Comparison of ENCODE assay signal across 13 mouse cellular contexts in the genomic region with DNA sequence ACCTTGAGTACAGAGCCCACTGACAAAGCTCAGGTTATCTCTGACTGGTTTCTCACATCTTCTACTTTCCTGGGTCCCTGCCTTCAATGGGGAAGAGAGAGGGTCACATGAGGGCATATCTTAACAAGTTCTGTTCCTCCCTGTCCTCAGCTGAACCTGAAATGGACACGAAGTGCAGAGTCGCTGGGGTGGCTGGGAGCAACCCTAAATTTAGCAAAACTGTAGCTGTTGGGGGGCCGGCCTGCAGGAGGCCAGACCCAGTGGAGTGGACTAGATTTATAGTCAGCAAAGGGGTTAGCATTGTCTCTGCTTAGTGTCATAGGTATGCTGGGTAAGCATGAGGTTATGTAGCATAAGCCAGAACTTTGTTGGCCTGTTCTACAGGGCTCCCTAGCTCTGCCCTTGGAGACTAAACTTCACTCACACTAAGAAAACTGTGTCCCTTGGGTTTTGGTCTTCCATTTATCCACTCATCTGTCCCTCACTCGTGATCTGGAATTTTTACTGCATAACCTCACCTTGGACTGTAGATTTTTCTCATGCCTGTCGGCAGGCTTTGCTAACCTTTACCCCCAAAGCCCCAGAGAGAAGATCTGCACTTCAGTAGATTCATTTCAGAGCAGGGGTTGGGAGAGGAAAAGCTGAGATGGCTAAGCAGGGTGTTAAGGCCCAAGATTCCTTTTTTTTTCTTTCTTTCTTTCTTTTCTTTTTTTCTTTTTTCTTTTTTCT. TPM values are rescaled to one million over a fixed set of nuclear protein-coding genes. Genes with fewer than 3 reads are reported as not detected.
DNase-seq lines count a peak whose midpoint lies in the region; ATAC-seq and TF ChIP-seq lines count a peak whose summit lies in the region.
"Had no signal": no experiment of that assay in that cellular context is flagged by ENCODE, and none has a peak within 500 bp of the region (broad histone marks: within the 10 kb centered on the region; RNA-seq: fewer than 3 reads in every experiment).

No protein-coding gene starts in this region.

- no peaks in the 10 kb centered on the region for H3K9me3 ChIP-seq in kidney, embryonic 14.5 days (ENCODE audit: control insufficient read depth, low read length)
- no peaks in the 10 kb centered on the region for H3K9me3 ChIP-seq in MEL (replicated peaks; ENCODE audit: insufficient read depth, low read length)
- H3K9me3 ChIP-seq in intestine, postnatal 0 days (ENCODE audit: control insufficient read depth), result no peaks in the 10 kb centered on the region
- H3K9me3 ChIP-seq: forebrain, embryonic 15.5 days; limb, embryonic 12.5 days; lung, embryonic 15.5 days; midbrain, embryonic 10.5 days had no signal

- 0 out of 4 replicates have a peak, but pooled peaks of 1 of the 2 experiments have one; percentile 25 for TF ChIP-seq POLR2A in MEL (IDR thresholded peaks at IDR 0.05; ENCODE audit: control insufficient read depth in 1 of 2, insufficient read depth in 1 of 2, low read depth in 1 of 2, low read length in 2 of 2, poor library complexity in 1 of 2)

- H3K4me3 ChIP-seq in kidney, embryonic 14.5 days (ENCODE audit: low read length), result no peak overlapping the region
- H3K4me3 ChIP-seq in MEL (ENCODE audit: control insufficient read depth in 1 of 2, insufficient read depth in 1 of 2, low read depth in 2 of 2, low read length in 2 of 2), result no peak overlapping the region; a peak in 1 of 4 replicates
- no peak overlapping the region for H3K4me3 ChIP-seq in intestine, postnatal 0 days (ENCODE audit: low read depth, low read length)
- H3K4me3 ChIP-seq: forebrain, embryonic 15.5 days; limb, embryonic 12.5 days; lung, embryonic 15.5 days; midbrain, embryonic 10.5 days had no signal

- no peak overlapping the region for H3K27ac ChIP-seq in kidney, embryonic 14.5 days (ENCODE audit: low read depth, low read length)
- H3K27ac ChIP-seq in MEL (ENCODE audit: control insufficient read depth, low read depth, low read length), result peak overlapping the region; percentile 34
- peak overlapping the region; percentile 31 for H3K27ac ChIP-seq in intestine, postnatal 0 days (ENCODE audit: low read depth, low read length)
- H3K27ac ChIP-seq: forebrain, embryonic 15.5 days; limb, embryonic 12.5 days; lung, embryonic 15.5 days; midbrain, embryonic 10.5 days had no signal

- TF ChIP-seq RAD21 in MEL (IDR thresholded peaks at IDR 0.05; ENCODE audit: low read depth, low read length), result no peak

- intact Hi-C loops in gastrocnemius, postnatal 14 days (cut with DNase I; ENCODE audit: low total_unique reads), result no loop called here

- 60% methylated on average over 5 of the region's 5 CpGs for WGBS in kidney, embryonic 14.5 days
- 46% methylated on average over 5 of the region's 5 CpGs for WGBS in intestine, postnatal 0 days

- H3K79me2 ChIP-seq in MEL (ENCODE audit: control insufficient read depth, insufficient read depth, low read length, poor library complexity), result no peaks in the 10 kb centered on the region

- TF ChIP-seq CTCF in MEL (IDR thresholded peaks at IDR 0.05 in 2 of 3, conservative IDR thresholded peaks at IDR 0.05 in 1 of 3; ENCODE audit: control insufficient read depth in 1 of 3, insufficient read depth in 1 of 3, low read depth in 2 of 3, low read length in 3 of 3, poor library complexity in 1 of 3, severe bottlenecking in 1 of 3), result no peak
- no peak for TF ChIP-seq CTCF in intestine, postnatal 0 days (IDR thresholded peaks at IDR 0.05; ENCODE audit: low read depth)

- H3K27me3 ChIP-seq in kidney, embryonic 14.5 days (ENCODE audit: control insufficient read depth, insufficient read depth, low read length), result no peaks in the 10 kb centered on the region
- no peaks in the 10 kb centered on the region for H3K27me3 ChIP-seq in MEL (ENCODE audit: control insufficient read depth in 1 of 2, insufficient read depth in 2 of 2, low read length in 2 of 2)
- no peaks in the 10 kb centered on the region for H3K27me3 ChIP-seq in intestine, postnatal 0 days (replicated peaks; ENCODE audit: control insufficient read depth, insufficient read depth, low read length)
- H3K27me3 ChIP-seq: forebrain, embryonic 15.5 days; limb, embryonic 12.5 days; lung, embryonic 15.5 days had no signal

- no peaks in the 10 kb centered on the region for H3K4me1 ChIP-seq in kidney, embryonic 14.5 days (ENCODE audit: control insufficient read depth, insufficient read depth, low read length)
- peaks cover 33 to 47% of the 10 kb centered on the region in 2 experiments for H3K4me1 ChIP-seq in MEL (ENCODE audit: control insufficient read depth in 1 of 2, insufficient read depth in 2 of 2, low read length in 2 of 2)
- H3K4me1 ChIP-seq in intestine, postnatal 0 days (replicated peaks; ENCODE audit: control insufficient read depth, insufficient read depth, low read length), result peaks cover 6% of the 10 kb centered on the region
- H3K4me1 ChIP-seq: forebrain, embryonic 15.5 days; limb, embryonic 12.5 days; lung, embryonic 15.5 days; midbrain, embryonic 10.5 days had no signal

- peak; percentile 40 to 72 for DNase-seq in kidney, adult 8-10 months
- DNase-seq in MEL (ENCODE audit: low read depth, low spot score), result peak; percentile 73
- peak; percentile 19 for DNase-seq in gastrocnemius, postnatal 14 days
- no peak for DNase-seq in thymus, adult 18-20 months
- no peak for DNase-seq in frontal cortex, postnatal 25 days (ENCODE audit: low spot score in 2 of 2)
- DNase-seq: adrenal gland, postnatal 36 days; cerebellum, adult 11 months had no signal

- H3K36me3 ChIP-seq in kidney, embryonic 14.5 days (ENCODE audit: control insufficient read depth, insufficient read depth, low read length), result no peaks in the 10 kb centered on the region
- peaks cover 0 to 50% of the 10 kb centered on the region in 2 experiments; a peak in 2 of 4 replicates for H3K36me3 ChIP-seq in MEL (ENCODE audit: control insufficient read depth in 1 of 2, insufficient read depth in 2 of 2, low read length in 2 of 2)
- H3K36me3 ChIP-seq in intestine, postnatal 0 days (ENCODE audit: control insufficient read depth, insufficient read depth), result no peaks in the 10 kb centered on the region
- H3K36me3 ChIP-seq: forebrain, embryonic 15.5 days; limb, embryonic 12.5 days; lung, embryonic 15.5 days; midbrain, embryonic 10.5 days had no signal

- TF ChIP-seq EP300 in MEL (IDR thresholded peaks at IDR 0.05; ENCODE audit: low read depth in 1 of 2, low read length in 2 of 2), result peak; percentile 44 to 81; a peak in 3 of 4 replicates

- H3K4me2 ChIP-seq in kidney, embryonic 14.5 days (replicated peaks; ENCODE audit: low read depth, low read length), result no peak overlapping the region
- no peak overlapping the region for H3K4me2 ChIP-seq in intestine, postnatal 0 days (replicated peaks; ENCODE audit: low read depth)
- H3K4me2 ChIP-seq: forebrain, embryonic 15.5 days; limb, embryonic 12.5 days; lung, embryonic 15.5 days had no signal

- no peak for ATAC-seq in kidney, embryonic 14.5 days (ENCODE audit: low FRiP score, low TSS enrichment)
- ATAC-seq in intestine, postnatal 0 days, result peak; percentile 68
- ATAC-seq: forebrain, embryonic 15.5 days had no signal

- no peak overlapping the region for H3K9ac ChIP-seq in kidney, embryonic 14.5 days (ENCODE audit: low read depth, low read length)
- peak overlapping the region; percentile 13 for H3K9ac ChIP-seq in MEL (ENCODE audit: control insufficient read depth, low read depth, low read length, poor library complexity, severe bottlenecking)
- 0 out of 2 replicates have a peak overlapping the region, but pooled peaks have one; percentile 4 for H3K9ac ChIP-seq in intestine, postnatal 0 days (ENCODE audit: low read depth, low read length)
- H3K9ac ChIP-seq: forebrain, embryonic 15.5 days; limb, embryonic 12.5 days; lung, embryonic 15.5 days had no signal

TF ChIP-seq in MEL, 35 proteins besides CTCF, POLR2A, EP300 and RAD21 (continues in another document):
- 0 out of 2 replicates have a peak, but pooled peaks have one; percentile 4 for TF ChIP-seq SIN3A (IDR thresholded peaks at IDR 0.05; ENCODE audit: low read length)
- 0 out of 2 replicates have a peak, but pooled peaks have one; percentile 20 for TF ChIP-seq TCF12 (IDR thresholded peaks at IDR 0.05; ENCODE audit: low read depth, low read length)
- peak; percentile 92 for TF ChIP-seq USF1 (IDR thresholded peaks at IDR 0.05; ENCODE audit: low read depth, low read length)
- no peak for TF ChIP-seq POLR2AphosphoS5 (IDR thresholded peaks at IDR 0.05; ENCODE audit: borderline replicate concordance, low read depth, low read length)
- no peak for TF ChIP-seq ZC3H11A (IDR thresholded peaks at IDR 0.05; ENCODE audit: low read depth, low read length)
- TF ChIP-seq NRF1 (IDR thresholded peaks at IDR 0.05; ENCODE audit: insufficient read depth, low read depth, low read length, poor library complexity, severe bottlenecking), result no peak
- no peak for TF ChIP-seq ZKSCAN1 (IDR thresholded peaks at IDR 0.05; ENCODE audit: low read depth, low read length)
- no peak for TF ChIP-seq MAX (IDR thresholded peaks at IDR 0.05; ENCODE audit: low read length)
- TF ChIP-seq SMC3 (IDR thresholded peaks at IDR 0.05; ENCODE audit: low read depth, low read length), result no peak
- TF ChIP-seq JUND (IDR thresholded peaks at IDR 0.05; ENCODE audit: low read depth, low read length), result no peak
- TF ChIP-seq CHD1 (IDR thresholded peaks at IDR 0.05; ENCODE audit: low read depth, low read length), result no peak
- TF ChIP-seq ETS1 (IDR thresholded peaks at IDR 0.05; ENCODE audit: low read depth, low read length), result 0 out of 2 replicates have a peak, but pooled peaks have one; percentile 49
- TF ChIP-seq RCOR1 (IDR thresholded peaks at IDR 0.05; ENCODE audit: low read depth, low read length), result no peak
- TF ChIP-seq E2F4 (IDR thresholded peaks at IDR 0.05; ENCODE audit: borderline replicate concordance, low read depth, low read length), result no peak
- no peak for TF ChIP-seq MYB (IDR thresholded peaks at IDR 0.05; ENCODE audit: low read depth, low read length)
- TF ChIP-seq MYC (IDR thresholded peaks at IDR 0.05; ENCODE audit: low read depth, low read length), result no peak
- no peak for TF ChIP-seq UBTF (IDR thresholded peaks at IDR 0.05; ENCODE audit: borderline replicate concordance, insufficient read depth, low read depth, low read length)
- TF ChIP-seq MAZ (IDR thresholded peaks at IDR 0.05; ENCODE audit: low read depth, low read length), result no peak
- no peak for TF ChIP-seq ELF1 (IDR thresholded peaks at IDR 0.05; ENCODE audit: low read depth, low read length)
- TF ChIP-seq GATA1 (IDR thresholded peaks at IDR 0.05; ENCODE audit: low read depth, low read length), result peak; percentile 70
- no peak for TF ChIP-seq ZMIZ1 (IDR thresholded peaks at IDR 0.05; ENCODE audit: low read depth, low read length)

RNA-seq across cellular contexts. Expression of a gene that starts 54.1 kb away (rescaled TPM):
- polyA plus RNA-seq in kidney, embryonic 14.5 days (2014; fragmentation: Nextera tagmentation; extraction: Ambion mirVana), result 70.5 and 90.2 TPM in 2 replicates
- total RNA-seq in MEL (2012; rRNA removed), result 0.10 TPM in 1 of 2 replicates, not detected in the other
- under 1 TPM in 1 of 2 experiments, not detected in 1; 0.14 TPM for polyA plus RNA-seq in MEL (2012; ENCODE audit: insufficient read depth in 1 of 2, insufficient read length in 2 of 2, low read depth in 1 of 2, low replicate concordance in 2 of 2, missing spikeins in 1 of 2)
- 100 to 1,000 TPM; 105 to 136 TPM for total RNA-seq in gastrocnemius, postnatal 14 days (2021)
- polyA plus RNA-seq in intestine, postnatal 0 days (2015; fragmentation: Nextera tagmentation; extraction: Ambion mirVana), result 32.8 and 35.4 TPM in 2 replicates

Comparison
In these comparisons a context has a peak if more than half of its experiments do, and no peak if none do; other contexts are left out.
1. DNase-seq: peak in kidney, adult 8-10 months (2 of 2), MEL (single experiment) and gastrocnemius, postnatal 14 days (single experiment); none in thymus, adult 18-20 months (0 of 2) and frontal cortex, postnatal 25 days (0 of 2).
2. RNA of a gene that starts 54.1 kb away (polyA plus RNA-seq): 70.5 to 90.2 TPM in kidney, embryonic 14.5 days and 32.8 to 35.4 TPM in intestine, postnatal 0 days; 0.14 TPM in MEL; every median in the first group is over 10 times any median in the second.